Mouse (Mus musculus) neural tube, embryonic 15.5 days (tissue): Measurements from ENCODE around the gene Mesp2. TPM values are rescaled to one million over a fixed set of nuclear protein-coding genes. Genes with fewer than 3 reads are reported as not detected.
"Not testable (repeated sequence)": the region's sequence is repeated elsewhere in the genome, so short reads cannot be mapped to it uniquely, and the experiment has no call there.

Experiments used
- ATAC-seq: fragments of 200-750 bp; cut with Nextera tagmentation; 2 replicates; pipeline ENCODE4 v1.8.0; 2017; ENCODE audit warnings: mild to moderate bottlenecking, moderate TSS enrichment, moderate library complexity; ENCODE audit not compliant: low FRiP score
- H3K27ac ChIP-seq: fragments of 300-500 bp; sonication (generic); replicated peaks from 2 replicates; pipeline ENCODE4 v1.5.1; 2015; ENCODE audit warnings: mild to moderate bottlenecking, inconsistent platforms
- H3K27me3 ChIP-seq: fragments of 300-500 bp; sonication (generic); replicated peaks from 2 replicates; pipeline ENCODE4 v1.6.1; 2015; ENCODE audit warnings: inconsistent platforms
- H3K36me3 ChIP-seq: fragments of 300-500 bp; sonication (generic); 2 replicates; pipeline ENCODE4 v1.6.1; 2015; ENCODE audit warnings: inconsistent platforms
- H3K4me1 ChIP-seq: fragments of 300-500 bp; sonication (generic); 2 replicates; pipeline ENCODE4 v1.6.1; 2015; ENCODE audit warnings: inconsistent platforms
- H3K4me2 ChIP-seq: fragments of 300-500 bp; sonication (generic); 2 replicates; pipeline ENCODE4 v1.6.1; 2015; ENCODE audit warnings: inconsistent platforms, mild to moderate bottlenecking, moderate library complexity
- H3K4me3 ChIP-seq: fragments of 300-500 bp; sonication (generic); replicated peaks from 2 replicates; pipeline ENCODE4 v1.5.1; 2015; ENCODE audit warnings: mild to moderate bottlenecking, inconsistent platforms
- H3K9ac ChIP-seq: fragments of 300-500 bp; sonication (generic); replicated peaks from 2 replicates; pipeline ENCODE4 v1.6.1; 2015; ENCODE audit warnings: mild to moderate bottlenecking, inconsistent platforms
- H3K9me3 ChIP-seq: fragments of 300-500 bp; sonication (generic); replicated peaks from 2 replicates; pipeline ENCODE4 v1.6.1; 2016; ENCODE audit warnings: inconsistent platforms
- WGBS: fragments of 180-500 bp; shearing (Covaris S2); methylation state at CpG from one replicate; pipeline ENCODE4 v1.1.7; 2015; ENCODE audit warnings: mixed read lengths; 5-methylcytosine and 5-hydroxymethylcytosine counted together
- polyA plus RNA-seq: library from polyadenylated mRNA; unstranded; fragments of >200 nt; fragmentation: Nextera tagmentation; extraction: Ambion mirVana; gene quantifications from 2 replicates; pipeline ENCODE4 v1.2.1, GENCODE M21; 2015

The Mesp2 gene
- polyA plus RNA-seq, 1 experiment from 2014 or later: 1.2 TPM

- not testable (repeated sequence) for ATAC-seq, H3K27ac ChIP-seq, H3K4me3 ChIP-seq, H3K36me3 ChIP-seq, H3K9ac ChIP-seq, H3K4me2 ChIP-seq, H3K9me3 ChIP-seq
- peaks cover 17% of the 10 kb centered on the region for H3K4me1 ChIP-seq
- WGBS: 17% methylated on average over 2 of the region's 2 CpGs
- peaks cover 57% of the 10 kb centered on the region for H3K27me3 ChIP-seq
Measured at GRCm38 (mm10) chr7:79789812-79790211, 20.7 kb upstream of the Mesp2 start.

GRCm38 (mm10) chr7:79792635-79793421, 17.7 kb upstream of the Mesp2 start:
- Histone ChIP-seq H3K4me1 (peaks cover 17% of the 10 kb centered on the region), H3K4me3 (peak overlapping the region; percentile 47), H3K27me3 (peaks cover 63% of the 10 kb centered on the region), H3K4me2 (peak overlapping the region; percentile 88), H3K9ac (peak overlapping the region; percentile 53), H3K36me3 (no peaks in the 10 kb centered on the region), H3K9me3 (no peaks in the 10 kb centered on the region), H3K27ac (no peak overlapping the region)
- 1% methylated on average over 80 of the region's 80 CpGs for WGBS
- ATAC-seq: peak; percentile 43; the same call in 1 of the 2 replicates

- Histone ChIP-seq H3K4me3 (peak within 1 kb of the TSS; percentile 47), H3K36me3 (no peaks in the 10 kb centered on the region), H3K9me3 (no peaks in the 10 kb centered on the region), H3K27me3 (peaks cover 62% of the 10 kb centered on the region), H3K4me2 (peak within 1 kb of the TSS; percentile 88), H3K9ac (peak within 1 kb of the TSS; percentile 53), H3K4me1 (peaks cover 17% of the 10 kb centered on the region), H3K27ac (no peak within 1 kb of the TSS)
- ATAC-seq: no peak
- 76% methylated on average over 6 of the region's 6 CpGs for WGBS
Measured at GRCm38 (mm10) chr7:79793688-79794087, 16.8 kb upstream of the Mesp2 start, which contains the start of gene Mesp1. Gene Mesp1 (minus strand): TSS chr7:79793788.

GRCm38 (mm10) chr7:79798606-79799005, 11.9 kb upstream of the Mesp2 start:
- H3K27me3 ChIP-seq: peaks cover 23% of the 10 kb centered on the region
- no peak overlapping the region for H3K27ac ChIP-seq
- H3K36me3 ChIP-seq: no peaks in the 10 kb centered on the region
- no peak for ATAC-seq
- WGBS: 38% methylated on average over 5 of the region's 5 CpGs
- no peak overlapping the region for H3K9ac ChIP-seq
- no peaks in the 10 kb centered on the region for H3K4me1 ChIP-seq
- no peak overlapping the region for H3K4me2 ChIP-seq
- H3K9me3 ChIP-seq: no peaks in the 10 kb centered on the region
- H3K4me3 ChIP-seq: no peak overlapping the region

GRCm38 (mm10) chr7:79799048-79799447, 11.5 kb upstream of the Mesp2 start:
- peaks cover 19% of the 10 kb centered on the region for H3K27me3 ChIP-seq
- H3K4me1 ChIP-seq: no peaks in the 10 kb centered on the region
- ATAC-seq: no peak
- H3K4me3 ChIP-seq: no peak overlapping the region
- WGBS: 3% methylated on average over 8 of the region's 8 CpGs
- no peak overlapping the region for H3K9ac ChIP-seq
- no peaks in the 10 kb centered on the region for H3K36me3 ChIP-seq
- no peaks in the 10 kb centered on the region for H3K9me3 ChIP-seq
- H3K27ac ChIP-seq: no peak overlapping the region
- H3K4me2 ChIP-seq: no peak overlapping the region

- H3K27me3 ChIP-seq: peaks cover 15% of the 10 kb centered on the region
- H3K9me3 ChIP-seq: no peaks in the 10 kb centered on the region
- no peak for ATAC-seq
- WGBS: 77% methylated on average over 6 of the region's 6 CpGs
- H3K4me3 ChIP-seq: no peak overlapping the region
- H3K4me2 ChIP-seq: no peak overlapping the region
- no peaks in the 10 kb centered on the region for H3K36me3 ChIP-seq
- H3K9ac ChIP-seq: no peak overlapping the region
- H3K27ac ChIP-seq: no peak overlapping the region
- H3K4me1 ChIP-seq: no peaks in the 10 kb centered on the region
Measured at GRCm38 (mm10) chr7:79799506-79799905, 11.0 kb upstream of the Mesp2 start.

GRCm38 (mm10) chr7:79800336-79800735, 10.2 kb upstream of the Mesp2 start:
- H3K36me3 ChIP-seq: no peaks in the 10 kb centered on the region
- no peak overlapping the region for H3K4me3 ChIP-seq
- H3K4me2 ChIP-seq: no peak overlapping the region
- ATAC-seq: no peak
- no peaks in the 10 kb centered on the region for H3K9me3 ChIP-seq
- H3K9ac ChIP-seq: no peak overlapping the region
- no peak overlapping the region for H3K27ac ChIP-seq
- peaks cover 8% of the 10 kb centered on the region; the same call in 1 of the 2 replicates for H3K27me3 ChIP-seq
- no peaks in the 10 kb centered on the region for H3K4me1 ChIP-seq
- WGBS: 90% methylated on average over 4 of the region's 4 CpGs

- no peaks in the 10 kb centered on the region for H3K9me3 ChIP-seq
- no peak overlapping the region for H3K4me2 ChIP-seq
- no peaks in the 10 kb centered on the region for H3K4me1 ChIP-seq
- no peak overlapping the region for H3K9ac ChIP-seq
- H3K4me3 ChIP-seq: no peak overlapping the region
- no peaks in the 10 kb centered on the region for H3K36me3 ChIP-seq
- H3K27me3 ChIP-seq: 0 out of 2 replicates have a peak, but pooled peaks cover 3% of the 10 kb centered on the region
- ATAC-seq: no peak
- 75% methylated on average over 11 of the region's 11 CpGs for WGBS
- no peak overlapping the region for H3K27ac ChIP-seq
Measured at GRCm38 (mm10) chr7:79801391-79801790, 9.1 kb upstream of the Mesp2 start.

- no peak overlapping the region for H3K4me2 ChIP-seq
- no peak overlapping the region for H3K9ac ChIP-seq
- 69% methylated on average over 5 of the region's 5 CpGs for WGBS
- H3K4me1 ChIP-seq: no peaks in the 10 kb centered on the region
- 0 out of 2 replicates have a peak, but pooled peaks cover 3% of the 10 kb centered on the region for H3K27me3 ChIP-seq
- no peak for ATAC-seq
- H3K36me3 ChIP-seq: no peaks in the 10 kb centered on the region
- no peaks in the 10 kb centered on the region for H3K9me3 ChIP-seq
- no peak overlapping the region for H3K27ac ChIP-seq
- no peak overlapping the region for H3K4me3 ChIP-seq
Measured at GRCm38 (mm10) chr7:79802037-79802436, 8.5 kb upstream of the Mesp2 start.

- WGBS: 61% methylated on average over 2 of the region's 2 CpGs
- H3K9me3 ChIP-seq: no peaks in the 10 kb centered on the region
- H3K27me3 ChIP-seq: 0 out of 2 replicates have a peak, but pooled peaks cover 3% of the 10 kb centered on the region
- H3K4me3 ChIP-seq: no peak overlapping the region
- H3K4me1 ChIP-seq: no peaks in the 10 kb centered on the region
- no peaks in the 10 kb centered on the region for H3K36me3 ChIP-seq
- no peak overlapping the region for H3K4me2 ChIP-seq
- H3K9ac ChIP-seq: no peak overlapping the region
- ATAC-seq: no peak
- H3K27ac ChIP-seq: no peak overlapping the region
Measured at GRCm38 (mm10) chr7:79803887-79804286, 6.6 kb upstream of the Mesp2 start.

- H3K9me3 ChIP-seq: no peaks in the 10 kb centered on the region
- no peak overlapping the region for H3K4me3 ChIP-seq
- H3K9ac ChIP-seq: no peak overlapping the region
- no peaks in the 10 kb centered on the region for H3K36me3 ChIP-seq
- H3K4me2 ChIP-seq: no peak overlapping the region
- no peak overlapping the region for H3K27ac ChIP-seq
- peaks cover 9% of the 10 kb centered on the region for H3K4me1 ChIP-seq
- ATAC-seq: no peak
- 90% methylated on average over 7 of the region's 7 CpGs for WGBS
- H3K27me3 ChIP-seq: peaks cover 13% of the 10 kb centered on the region; the same call in 1 of the 2 replicates
Measured at GRCm38 (mm10) chr7:79808561-79808960, 2.0 kb upstream of the Mesp2 start.

- no peak overlapping the region for H3K9ac ChIP-seq
- no peak overlapping the region for H3K4me3 ChIP-seq
- no peak for ATAC-seq
- 91% methylated on average over 1 of the region's 1 CpGs for WGBS
- no peak overlapping the region for H3K27ac ChIP-seq
- H3K9me3 ChIP-seq: no peaks in the 10 kb centered on the region
- H3K4me2 ChIP-seq: no peak overlapping the region
- H3K36me3 ChIP-seq: no peaks in the 10 kb centered on the region
- peaks cover 18% of the 10 kb centered on the region for H3K27me3 ChIP-seq
- peaks cover 12% of the 10 kb centered on the region for H3K4me1 ChIP-seq
Measured at GRCm38 (mm10) chr7:79813409-79813808, 2.9 kb downstream of the Mesp2 start.
